13 mouse cellular contexts compared by ENCODE assay signal in genomic region chr2:165211426-165212079, GRCm38 (mm10). TPM values are rescaled to one million over a fixed set of nuclear protein-coding genes. Genes with fewer than 3 reads are reported as not detected.
DNase-seq lines count a peak whose midpoint lies in the region; ATAC-seq and TF ChIP-seq lines count a peak whose summit lies in the region.
"Had no signal": no experiment of that assay in that cellular context is flagged by ENCODE, and none has a peak within 500 bp of the region (broad histone marks: within the 10 kb centered on the region; RNA-seq: fewer than 3 reads in every experiment).

No protein-coding gene starts in this region.

- DNase-seq in A20 (ENCODE audit: low read depth, low spot score) = peak; percentile 23
- DNase-seq in R1 (ENCODE audit: low read depth, low spot score) = peak; percentile 80
- DNase-seq in forebrain, postnatal 0 days = no peak
- no peak for DNase-seq in adrenal gland, postnatal 36 days
- DNase-seq in heart, postnatal 4 days = no peak
- no peak for DNase-seq in liver, embryonic 11.5 days (ENCODE audit: low spot score)
- DNase-seq: cerebellum, adult 9-10 months; liver, postnatal 0 days; right cerebral cortex, postnatal 25 days had no signal

- H3K27me3 ChIP-seq in forebrain, postnatal 0 days (ENCODE audit: insufficient read depth, low read length) = peaks cover 19% of the 10 kb centered on the region
- H3K27me3 ChIP-seq in midbrain, embryonic 13.5 days = peaks cover 22% of the 10 kb centered on the region
- peaks cover 78% of the 10 kb centered on the region for H3K27me3 ChIP-seq in liver, embryonic 11.5 days (replicated peaks; ENCODE audit: control insufficient read depth, insufficient read depth, low read length)

- peak overlapping the region; percentile 26; the same call in 1 of the 2 replicates for H3K4me2 ChIP-seq in forebrain, postnatal 0 days (ENCODE audit: low read depth)
- H3K4me2 ChIP-seq in midbrain, embryonic 13.5 days (replicated peaks) = peak overlapping the region; percentile 47
- H3K4me2 ChIP-seq in liver, embryonic 11.5 days = no peak overlapping the region; the same call in 1 of the 2 replicates

- H3K36me3 ChIP-seq in forebrain, postnatal 0 days (ENCODE audit: insufficient read depth) = no peaks in the 10 kb centered on the region
- no peaks in the 10 kb centered on the region for H3K36me3 ChIP-seq in midbrain, embryonic 13.5 days
- H3K36me3 ChIP-seq in liver, embryonic 11.5 days (ENCODE audit: control insufficient read depth, insufficient read depth, low read length) = no peaks in the 10 kb centered on the region
- H3K36me3 ChIP-seq: G1E had no signal

- H3K9ac ChIP-seq in forebrain, postnatal 0 days = no peak overlapping the region
- H3K9ac ChIP-seq in midbrain, embryonic 13.5 days (replicated peaks) = peak overlapping the region; percentile 45; the same call in 1 of the 2 replicates
- H3K9ac ChIP-seq in liver, embryonic 11.5 days (ENCODE audit: low read depth, low read length) = no peak overlapping the region
- H3K9ac ChIP-seq: liver, postnatal 0 days had no signal

- H3K27ac ChIP-seq in forebrain, postnatal 0 days (ENCODE audit: low read depth, low read length) = no peak overlapping the region
- peak overlapping the region; percentile 78 for H3K27ac ChIP-seq in midbrain, embryonic 13.5 days
- H3K27ac ChIP-seq in liver, embryonic 11.5 days (ENCODE audit: low read depth, low read length) = no peak overlapping the region

- ATAC-seq in forebrain, postnatal 0 days = 0 out of 2 replicates have a peak, but pooled peaks have one; percentile 32
- ATAC-seq in midbrain, embryonic 13.5 days = peak; percentile 22
- ATAC-seq in liver, embryonic 11.5 days (replicated peaks; ENCODE audit: low FRiP score) = no peak
- ATAC-seq: liver, postnatal 0 days had no signal

- peaks cover 12% of the 10 kb centered on the region for H3K4me1 ChIP-seq in forebrain, postnatal 0 days (ENCODE audit: insufficient read depth)
- H3K4me1 ChIP-seq in midbrain, embryonic 13.5 days (replicated peaks) = peaks cover 62% of the 10 kb centered on the region
- H3K4me1 ChIP-seq in liver, embryonic 11.5 days (replicated peaks; ENCODE audit: control insufficient read depth, insufficient read depth, low read length) = no peaks in the 10 kb centered on the region; the same call in 1 of the 2 replicates

- no peak for TF ChIP-seq CTCF in forebrain, postnatal 0 days (IDR thresholded peaks at IDR 0.05; ENCODE audit: low read depth)

- H3K4me3 ChIP-seq in forebrain, postnatal 0 days (ENCODE audit: low read depth, low read length) = no peak overlapping the region
- no peak overlapping the region for H3K4me3 ChIP-seq in midbrain, embryonic 13.5 days (replicated peaks)
- no peak overlapping the region for H3K4me3 ChIP-seq in liver, embryonic 11.5 days (ENCODE audit: low read depth, low read length)
- H3K4me3 ChIP-seq: erythroblast, embryonic 14.5 days had no signal

- no peaks in the 10 kb centered on the region for H3K9me3 ChIP-seq in forebrain, postnatal 0 days (ENCODE audit: low read length)
- H3K9me3 ChIP-seq in midbrain, embryonic 13.5 days = no peaks in the 10 kb centered on the region
- no peaks in the 10 kb centered on the region for H3K9me3 ChIP-seq in liver, embryonic 11.5 days (ENCODE audit: control insufficient read depth, low read length)
- H3K9me3 ChIP-seq: G1E had no signal

- 4% methylated on average over 20 of the region's 20 CpGs for WGBS in forebrain, postnatal 0 days
- 1% methylated on average over 20 of the region's 20 CpGs for WGBS in midbrain, embryonic 13.5 days
- 2% methylated on average over 20 of the region's 20 CpGs for WGBS in liver, embryonic 11.5 days

RNA-seq across cellular contexts. Expression of gene Cdh22, which starts 23.1 kb away (rescaled TPM):
- total RNA-seq in forebrain, postnatal 0 days (2014; rRNA removed) = 11.5 and 24.6 TPM in 2 replicates
- 7.1 and 10.4 TPM in 2 replicates for polyA plus RNA-seq in forebrain, postnatal 0 days (2015; fragmentation: Nextera tagmentation; extraction: Ambion mirVana)
- 10.4 and 15.7 TPM in 2 replicates for polyA plus RNA-seq in midbrain, embryonic 13.5 days (2015; fragmentation: Nextera tagmentation; extraction: Ambion mirVana)
- total RNA-seq in adrenal gland, postnatal 36 days (2021) = 1 to 10 TPM in 1 of 2 experiments, under 1 TPM in 1; 0.79 to 1.9 TPM
- under 1 TPM; 0.24 to 0.27 TPM for total RNA-seq in heart, postnatal 4 days (2021)
- polyA plus RNA-seq in liver, embryonic 11.5 days (2014; fragmentation: Nextera tagmentation; extraction: Ambion mirVana) = 0.11 and 0.17 TPM in 2 replicates
- polyA plus RNA-seq: erythroblast, embryonic 14.5 days; G1E; gonadal fat pad, adult 2 months; liver, postnatal 0 days had no signal

Comparison
In these comparisons a context has a peak if more than half of its experiments do, and no peak if none do; other contexts are left out.
1. DNase-seq: peak in A20 (single experiment) and R1 (single experiment); none in forebrain, postnatal 0 days (single experiment), adrenal gland, postnatal 36 days (0 of 2), heart, postnatal 4 days (single experiment) and liver, embryonic 11.5 days (single experiment).